Mouse (Mus musculus) liver, embryonic 14.5 days (tissue): ENCODE results near the gene Fkbp2.

Experiments
- CTCF ChIP-seq: IDR thresholded peaks from 2 replicates; pipeline ENCODE4 v1.5.1; 2016; ENCODE audit warnings: antibody characterized with exemption, low read depth, control low read depth
- EP300 ChIP-seq: IDR thresholded peaks from 2 replicates; pipeline ENCODE4 v1.6.1; 2016; ENCODE audit warnings: antibody characterized with exemption, low read depth

DNA sequence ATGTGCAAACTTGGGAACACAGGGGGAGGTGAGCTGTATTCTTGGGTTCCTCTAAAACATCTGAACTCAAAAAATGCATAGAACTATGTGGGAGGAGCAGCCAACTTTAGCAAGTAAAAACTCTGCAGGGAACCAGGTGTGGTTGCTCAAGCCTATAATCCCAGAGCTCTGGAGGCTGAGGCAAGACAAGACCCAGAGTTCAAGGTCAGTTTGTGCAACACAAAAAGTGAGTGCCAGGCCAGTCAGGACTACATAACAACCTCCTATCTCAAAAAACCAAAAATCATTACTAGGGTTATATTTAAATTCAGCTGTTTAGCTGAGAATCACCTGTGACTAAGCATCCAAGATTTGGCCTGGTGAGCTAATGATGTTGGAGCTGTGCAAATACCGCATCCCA is 48.3 kb downstream of the Fkbp2 start:
- TF ChIP-seq CTCF, result no peak
- no peak for TF ChIP-seq EP300
